Mouse (Mus musculus) limb, embryonic 12.5 days (tissue): ENCODE measurements around the gene Ift46. TPM values are rescaled to one million over a fixed set of nuclear protein-coding genes. Genes with fewer than 3 reads are reported as not detected.
"Not testable (repeated sequence)": the region's sequence is repeated elsewhere in the genome, so short reads cannot be mapped to it uniquely, and the experiment has no call there.

Experiments used
- ATAC-seq: fragments of 200-750 bp; cut with Nextera tagmentation; 2 replicates; pipeline ENCODE4 v1.8.0; 2017; ENCODE audit warnings: low read depth, moderate TSS enrichment; ENCODE audit not compliant: insufficient number of reproducible peaks, insufficient read depth, low FRiP score, low TSS enrichment
- H3K27ac ChIP-seq: fragments of 300-500 bp; sonication (generic); 2 replicates; pipeline ENCODE4 v1.5.1; 2016; ENCODE audit warnings: mild to moderate bottlenecking, moderate library complexity
- H3K27me3 ChIP-seq: fragments of 300-500 bp; sonication (generic); 2 replicates; pipeline ENCODE4 v1.6.1; 2016; ENCODE audit warnings: mild to moderate bottlenecking, moderate library complexity
- H3K36me3 ChIP-seq: fragments of 300-500 bp; sonication (generic); 2 replicates; pipeline ENCODE4 v1.6.1; 2016; ENCODE audit warnings: mild to moderate bottlenecking, moderate library complexity
- H3K4me1 ChIP-seq: fragments of 300-500 bp; sonication (generic); replicated peaks from 2 replicates; pipeline ENCODE4 v1.6.1; 2016
- H3K4me2 ChIP-seq: fragments of 300-500 bp; sonication (generic); 2 replicates; pipeline ENCODE4 v1.6.1; 2016; ENCODE audit warnings: mild to moderate bottlenecking, moderate library complexity
- H3K4me3 ChIP-seq: fragments of 300-500 bp; sonication (generic); replicated peaks from 2 replicates; pipeline ENCODE4 v1.5.1; 2016; ENCODE audit warnings: mild to moderate bottlenecking
- H3K9ac ChIP-seq: fragments of 300-500 bp; sonication (generic); replicated peaks from 2 replicates; pipeline ENCODE4 v1.6.1; 2016; ENCODE audit warnings: mild to moderate bottlenecking, moderate library complexity
- H3K9me3 ChIP-seq: fragments of 300-500 bp; sonication (generic); 2 replicates; pipeline ENCODE4 v1.6.1; 2016; ENCODE audit warnings: mild to moderate bottlenecking, moderate library complexity
- WGBS: fragments of 180-500 bp; shearing (Covaris S2); methylation state at CpG from one replicate; pipeline ENCODE4 v1.1.7; 2016; 5-methylcytosine and 5-hydroxymethylcytosine counted together
- polyA plus RNA-seq: library from polyadenylated mRNA; unstranded; fragments of >200 nt; fragmentation: Nextera tagmentation; extraction: Ambion mirVana; gene quantifications from 2 replicates; pipeline ENCODE4 v1.2.1, GENCODE M21; 2016

Ift46 gene
- polyA plus RNA-seq, 1 experiment from 2014 or later = 150 TPM

GRCm38 (mm10) chr9:44737240-44737949 is 30.3 kb upstream of the Ift46 start:
- 10% methylated on average over 8 of the region's 8 CpGs for WGBS
- ATAC-seq = peak; percentile 16; the same call in 1 of the 2 replicates
- Histone ChIP-seq H3K36me3 (peaks cover 15% of the 10 kb centered on the region), H3K4me2 (peak overlapping the region; percentile 40), H3K9ac (no peak overlapping the region; the same call in 1 of the 2 replicates), H3K9me3 (no peaks in the 10 kb centered on the region), H3K27me3 (peaks cover 19% of the 10 kb centered on the region), H3K4me3 (no peak overlapping the region), H3K4me1 (peaks cover 43% of the 10 kb centered on the region), H3K27ac (peak overlapping the region; percentile 93)

DNA sequence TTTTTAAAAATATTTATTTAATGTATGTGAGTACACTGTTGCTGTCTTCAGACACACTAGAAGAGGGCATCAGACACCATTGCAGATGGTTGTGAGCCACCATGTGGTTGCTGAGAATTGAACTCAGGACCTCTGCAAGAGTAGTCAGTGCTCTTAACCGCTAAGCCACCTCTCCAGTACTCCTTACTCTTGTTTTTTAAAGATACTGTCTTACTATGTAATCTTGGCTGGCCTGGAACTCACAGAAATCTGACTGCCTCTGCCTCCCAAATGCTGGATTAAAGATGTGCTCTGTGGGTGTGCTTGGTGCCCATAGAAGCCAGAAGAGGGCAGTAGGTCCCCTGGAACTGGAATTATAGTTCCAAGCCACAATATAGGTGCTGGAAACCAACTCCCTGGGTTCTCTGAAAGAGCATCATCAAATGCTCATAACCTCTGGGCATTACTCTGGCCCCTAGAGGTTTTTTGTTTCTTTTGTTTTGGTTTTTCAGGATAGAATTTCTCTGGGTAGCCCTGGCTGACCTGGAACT is 27.0 kb upstream of the Ift46 start:
- ATAC-seq = no peak
- WGBS = 76% methylated on average over 1 of the region's 1 CpGs
- no peak overlapping the region for H3K4me3 ChIP-seq
- peaks cover 20% of the 10 kb centered on the region for H3K4me1 ChIP-seq
- H3K27ac ChIP-seq = no peak overlapping the region
- H3K9ac ChIP-seq = no peak overlapping the region
- H3K27me3 ChIP-seq = no peaks in the 10 kb centered on the region
- peaks cover 48% of the 10 kb centered on the region for H3K36me3 ChIP-seq
- no peak overlapping the region for H3K4me2 ChIP-seq
- no peaks in the 10 kb centered on the region for H3K9me3 ChIP-seq

- Histone ChIP-seq H3K9me3 (no peaks in the 10 kb centered on the region), H3K4me1 (no peaks in the 10 kb centered on the region), H3K4me3 (no peak overlapping the region), H3K4me2 (no peak overlapping the region), H3K36me3 (peaks cover 92% of the 10 kb centered on the region), H3K9ac (no peak overlapping the region), H3K27me3 (no peaks in the 10 kb centered on the region), H3K27ac (no peak overlapping the region)
- 95% methylated on average over 7 of the region's 7 CpGs for WGBS
- no peak for ATAC-seq
Observed at GRCm38 (mm10) chr9:44745371-44745770, 22.3 kb upstream of the Ift46 start.

DNA sequence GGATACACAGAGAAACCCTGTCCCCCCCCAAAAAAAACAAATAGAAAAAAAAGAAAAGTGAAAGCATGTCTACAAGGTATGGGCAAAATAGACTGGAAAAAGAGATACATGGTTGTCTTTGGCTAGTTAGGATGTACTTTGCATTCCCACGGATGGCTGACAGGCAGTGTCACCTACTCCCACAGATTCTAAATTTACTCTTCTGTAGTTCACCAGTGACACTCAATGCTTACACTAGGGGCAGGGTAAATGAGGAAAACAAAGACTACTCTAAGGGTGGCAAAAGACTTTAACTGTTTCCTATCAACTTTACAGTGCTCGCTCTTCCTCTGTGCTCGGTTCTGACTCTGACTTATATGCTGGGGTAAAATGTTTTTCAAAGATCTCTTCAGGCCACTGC is 21.0 kb upstream of the Ift46 start:
- H3K27ac ChIP-seq = no peak overlapping the region
- H3K36me3 ChIP-seq = peaks cover 94% of the 10 kb centered on the region
- no peaks in the 10 kb centered on the region for H3K9me3 ChIP-seq
- no peak overlapping the region for H3K9ac ChIP-seq
- no peaks in the 10 kb centered on the region for H3K4me1 ChIP-seq
- no peak for ATAC-seq
- no peak overlapping the region for H3K4me3 ChIP-seq
- H3K4me2 ChIP-seq = no peak overlapping the region
- H3K27me3 ChIP-seq = no peaks in the 10 kb centered on the region
- WGBS = 94% methylated on average over 3 of the region's 3 CpGs

DNA sequence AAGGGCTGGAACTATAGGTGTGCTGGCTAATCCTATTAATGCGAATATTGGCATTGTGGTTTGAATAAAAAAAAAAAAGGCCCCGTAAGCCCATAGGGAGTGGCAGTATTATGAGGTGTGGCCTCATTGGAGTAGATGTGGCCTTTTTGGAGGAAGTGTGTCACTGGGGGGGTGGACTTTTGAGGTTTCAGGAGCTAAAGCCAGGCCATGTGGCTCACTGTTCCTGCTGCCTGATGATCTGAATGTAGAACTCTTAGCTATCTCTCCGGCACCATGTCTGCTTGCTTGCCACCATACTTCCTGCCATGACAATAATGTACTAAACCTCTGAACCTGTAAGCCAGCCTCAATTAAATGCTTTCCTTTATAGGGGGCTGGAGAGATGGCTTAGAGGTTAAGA is 20.4 kb upstream of the Ift46 start:
- H3K27ac ChIP-seq = no peak overlapping the region
- H3K36me3 ChIP-seq = peaks cover 96% of the 10 kb centered on the region
- H3K9ac ChIP-seq = no peak overlapping the region
- no peaks in the 10 kb centered on the region for H3K27me3 ChIP-seq
- 95% methylated on average over 3 of the region's 3 CpGs for WGBS
- H3K4me2 ChIP-seq = no peak overlapping the region
- no peaks in the 10 kb centered on the region for H3K4me1 ChIP-seq
- H3K4me3 ChIP-seq = no peak overlapping the region
- no peak for ATAC-seq
- H3K9me3 ChIP-seq = no peaks in the 10 kb centered on the region

GRCm38 (mm10) chr9:44748473-44748872 is 19.2 kb upstream of the Ift46 start:
- H3K27ac ChIP-seq = no peak overlapping the region
- H3K9me3 ChIP-seq = no peaks in the 10 kb centered on the region
- no peaks in the 10 kb centered on the region for H3K27me3 ChIP-seq
- H3K4me2 ChIP-seq = no peak overlapping the region
- H3K9ac ChIP-seq = no peak overlapping the region
- 86% methylated on average over 7 of the region's 7 CpGs for WGBS
- peaks cover 95% of the 10 kb centered on the region for H3K36me3 ChIP-seq
- ATAC-seq = no peak
- no peaks in the 10 kb centered on the region for H3K4me1 ChIP-seq
- H3K4me3 ChIP-seq = no peak overlapping the region

- Histone ChIP-seq H3K4me3 (no peak overlapping the region), H3K4me1 (peaks cover 14% of the 10 kb centered on the region), H3K9ac (no peak overlapping the region), H3K36me3 (peaks cover 57% of the 10 kb centered on the region), H3K27ac (no peak overlapping the region), H3K9me3 (no peaks in the 10 kb centered on the region), H3K27me3 (no peaks in the 10 kb centered on the region), H3K4me2 (no peak overlapping the region)
- no peak for ATAC-seq
- WGBS = 88% methylated on average over 2 of the region's 2 CpGs
Observed at GRCm38 (mm10) chr9:44760873-44761272, 6.8 kb upstream of the Ift46 start.

GRCm38 (mm10) chr9:44768029-44768394 is 304 bp downstream of the Ift46 start:
- 41% methylated on average over 7 of the region's 9 CpGs for WGBS
- H3K36me3 ChIP-seq, H3K27me3 ChIP-seq, H3K27ac ChIP-seq, H3K9ac ChIP-seq, ATAC-seq, H3K9me3 ChIP-seq: not testable (repeated sequence)
- Histone ChIP-seq H3K4me1 (peaks cover 21% of the 10 kb centered on the region), H3K4me2 (peak overlapping the region; percentile 78), H3K4me3 (peak overlapping the region; percentile 99)

- WGBS = 87% methylated on average over 5 of the region's 5 CpGs
- Histone ChIP-seq H3K36me3 (peaks cover 18% of the 10 kb centered on the region), H3K4me1 (peaks cover 7% of the 10 kb centered on the region), H3K9ac (no peak overlapping the region), H3K4me2 (no peak overlapping the region), H3K9me3 (no peaks in the 10 kb centered on the region), H3K4me3 (no peak overlapping the region), H3K27ac (no peak overlapping the region), H3K27me3 (no peaks in the 10 kb centered on the region)
- ATAC-seq = no peak
Observed at GRCm38 (mm10) chr9:44771376-44771775, 3.7 kb downstream of the Ift46 start.

- H3K9ac ChIP-seq = no peak overlapping the region
- peaks cover 24% of the 10 kb centered on the region for H3K36me3 ChIP-seq
- ATAC-seq = no peak
- H3K4me1 ChIP-seq = peaks cover 4% of the 10 kb centered on the region
- no peak overlapping the region for H3K4me2 ChIP-seq
- H3K27me3 ChIP-seq = no peaks in the 10 kb centered on the region
- no peaks in the 10 kb centered on the region for H3K9me3 ChIP-seq
- 27% methylated on average over 5 of the region's 5 CpGs for WGBS
- H3K4me3 ChIP-seq = peak overlapping the region; percentile 64; the same call in 1 of the 2 replicates
- H3K27ac ChIP-seq = no peak overlapping the region
Observed at GRCm38 (mm10) chr9:44772392-44772749, 4.7 kb downstream of the Ift46 start.

DNA sequence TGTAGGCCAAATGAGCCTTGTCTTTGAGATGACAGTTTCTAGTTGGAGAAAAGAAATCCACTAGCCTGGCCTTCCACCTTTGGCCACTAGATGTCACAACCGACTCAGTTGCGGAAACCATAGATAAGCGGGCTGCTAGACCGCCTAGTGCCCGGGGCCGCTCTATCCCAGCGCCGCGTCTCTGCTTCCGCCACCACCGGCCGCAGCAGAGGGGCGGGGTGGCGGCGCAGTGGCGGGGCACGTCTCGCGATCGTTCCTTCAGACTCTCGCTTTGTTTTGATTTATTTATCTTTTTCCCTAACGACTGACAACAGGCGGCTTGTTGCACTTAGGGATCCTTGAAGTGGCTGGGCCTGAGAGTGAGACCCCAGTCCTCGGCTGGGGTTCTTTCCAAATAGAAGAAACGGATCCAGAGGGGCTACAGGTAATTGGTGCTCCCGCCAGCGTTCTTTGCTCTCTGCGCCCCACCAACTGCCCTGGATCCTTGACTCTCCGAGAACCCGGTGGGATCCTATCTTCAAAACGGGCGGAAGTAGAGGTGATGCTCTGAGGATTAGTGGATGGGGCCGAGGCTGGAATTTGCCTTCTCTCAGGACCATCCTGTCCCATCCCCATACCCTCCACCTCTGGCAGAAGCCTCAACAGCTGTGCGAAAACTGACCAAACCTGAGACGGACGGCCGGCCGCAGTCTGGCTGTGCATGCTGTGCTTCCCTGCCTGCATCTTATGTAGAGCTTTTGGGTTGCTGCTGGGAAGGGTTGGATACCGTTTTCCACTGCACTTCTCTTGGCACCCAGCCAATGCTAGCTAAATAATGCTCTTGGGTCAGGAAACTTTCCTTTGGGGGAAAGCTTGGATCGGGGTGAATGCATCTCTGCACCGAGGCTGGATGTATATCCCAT is 5.3 kb downstream of the Ift46 start:
- ATAC-seq = peak; percentile 96
- Histone ChIP-seq H3K36me3 (peaks cover 25% of the 10 kb centered on the region), H3K9me3 (no peaks in the 10 kb centered on the region), H3K4me3 (peak overlapping the region; percentile 64), H3K27ac (peak overlapping the region; percentile 88), H3K4me2 (peak overlapping the region; percentile 67), H3K27me3 (no peaks in the 10 kb centered on the region), H3K4me1 (peaks cover 4% of the 10 kb centered on the region), H3K9ac (peak overlapping the region; percentile 79)
- under 1% methylated on average over 41 of the region's 41 CpGs for WGBS
